In the genomic region with DNA sequence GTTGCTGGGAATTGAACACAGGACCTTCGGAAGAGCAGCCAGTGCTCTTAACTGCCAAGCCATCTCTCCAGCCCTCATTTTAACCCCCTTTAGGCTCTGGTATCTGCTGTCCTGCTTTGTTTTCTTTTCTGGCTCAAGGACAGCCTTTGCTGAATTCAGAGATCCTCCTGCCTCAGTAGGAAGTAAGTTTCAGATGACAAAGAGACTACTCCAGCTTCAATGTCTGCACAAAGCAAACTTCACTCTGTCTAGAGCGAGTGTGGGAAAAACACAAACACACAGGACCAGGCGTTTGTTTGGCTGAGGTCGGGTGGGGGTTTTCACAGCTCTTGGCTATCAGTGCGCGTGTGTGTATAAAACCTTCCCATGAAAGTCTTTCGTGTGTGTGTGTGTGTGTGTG, we compare ENCODE assay signal across 16 mouse cellular contexts.
"Had no signal": no experiment of that assay in that cellular context is flagged by ENCODE, and none has a peak within 500 bp of the region (broad histone marks: within the 10 kb centered on the region; RNA-seq: fewer than 3 reads in every experiment).

No protein-coding gene starts in this region.

- H3K9me3 ChIP-seq: midbrain, embryonic 10.5 days; midbrain, embryonic 13.5 days; neural tube, embryonic 13.5 days; neural tube, embryonic 15.5 days; stomach, embryonic 15.5 days had no signal

- H3K27ac ChIP-seq: midbrain, embryonic 10.5 days; midbrain, embryonic 13.5 days; neural tube, embryonic 13.5 days; neural tube, embryonic 15.5 days; stomach, embryonic 15.5 days; stomach, postnatal 0 days had no signal

- H3K4me3 ChIP-seq: midbrain, embryonic 13.5 days; myocyte had no signal

- H3K36me3 ChIP-seq: midbrain, embryonic 10.5 days; midbrain, embryonic 13.5 days; neural tube, embryonic 13.5 days; neural tube, embryonic 15.5 days; stomach, embryonic 15.5 days had no signal

- ATAC-seq: midbrain, embryonic 13.5 days; midbrain, embryonic 16.5 days had no signal

- H3K27me3 ChIP-seq: neural tube, embryonic 13.5 days; neural tube, embryonic 15.5 days; stomach, embryonic 15.5 days had no signal

- DNase-seq: lung, adult 18-20 months; lung, postnatal 10 days; lung, postnatal 4 days; right cerebral cortex, postnatal 14 days; thymus, adult 18-20 months; thymus, postnatal 14 days; thymus, postnatal 36 days had no signal

- H3K9ac ChIP-seq: lung, embryonic 14.5 days; neural tube, embryonic 13.5 days; stomach, embryonic 15.5 days had no signal
